Mouse (Mus musculus) limb, embryonic 11.5 days (tissue): ENCODE measurements around the gene Gm21897. TPM values are rescaled to one million over a fixed set of nuclear protein-coding genes. Genes with fewer than 3 reads are reported as not detected.

Experiments used
- ATAC-seq: fragments of 200-750 bp; cut with Nextera tagmentation; 2 replicates; pipeline ENCODE4 v1.8.0; 2017; ENCODE audit warnings: low read depth; ENCODE audit not compliant: insufficient number of reproducible peaks, low FRiP score, low TSS enrichment
- DNase-seq: peaks from one replicate; pipeline ENCODE4 v3.0.0-alpha.2; 2015; ENCODE audit warnings: low spot score
- H3K27ac ChIP-seq: fragments of 300-500 bp; sonication (generic); replicated peaks from 2 replicates; pipeline ENCODE4 v1.5.1; 2014; ENCODE audit warnings: low read depth, mild to moderate bottlenecking, low read length
- H3K27me3 ChIP-seq: fragments of 300-500 bp; sonication (generic); 2 replicates; pipeline ENCODE4 v1.6.1; 2014; ENCODE audit warnings: mild to moderate bottlenecking, low read length, mixed read lengths; ENCODE audit not compliant: control insufficient read depth, insufficient read depth
- H3K36me3 ChIP-seq: fragments of 300-500 bp; sonication (generic); 2 replicates; pipeline ENCODE4 v1.6.1; 2014; ENCODE audit warnings: mild to moderate bottlenecking, low read length, moderate library complexity, mixed read lengths; ENCODE audit not compliant: control insufficient read depth, insufficient read depth
- H3K4me1 ChIP-seq: fragments of 300-500 bp; sonication (generic); 2 replicates; pipeline ENCODE4 v1.6.1; 2014; ENCODE audit warnings: low read length, mixed read lengths; ENCODE audit not compliant: control insufficient read depth, insufficient read depth
- H3K4me2 ChIP-seq: fragments of 300-500 bp; sonication (generic); 2 replicates; pipeline ENCODE4 v1.6.1; 2014; ENCODE audit warnings: low read depth, mild to moderate bottlenecking, moderate library complexity; ENCODE audit not compliant: severe bottlenecking
- H3K4me3 ChIP-seq: fragments of 300-500 bp; sonication (generic); 2 replicates; pipeline ENCODE4 v1.5.1; 2014; ENCODE audit warnings: low read depth, low read length
- H3K9ac ChIP-seq: fragments of 300-500 bp; sonication (generic); 2 replicates; pipeline ENCODE4 v1.6.1; 2014; ENCODE audit warnings: mild to moderate bottlenecking, low read length
- H3K9me3 ChIP-seq: fragments of 300-500 bp; sonication (generic); 2 replicates; pipeline ENCODE4 v1.6.1; 2016; ENCODE audit warnings: low read length; ENCODE audit not compliant: control insufficient read depth
- WGBS: fragments of 180-500 bp; shearing (Covaris S2); extraction: QIAGEN DNeasy Blood & Tissue Kit; methylation state at CpG from one replicate; pipeline ENCODE4 v1.1.7; 2014; 5-methylcytosine and 5-hydroxymethylcytosine counted together
- polyA plus RNA-seq: library from polyadenylated mRNA; unstranded; fragments of >200 nt; fragmentation: Nextera tagmentation; extraction: Ambion mirVana; gene quantifications from 2 replicates; pipeline ENCODE4 v1.2.1, GENCODE M21; 2014

Gene Gm21897
- polyA plus RNA-seq, 1 experiment from 2014 or later: not detected

DNA sequence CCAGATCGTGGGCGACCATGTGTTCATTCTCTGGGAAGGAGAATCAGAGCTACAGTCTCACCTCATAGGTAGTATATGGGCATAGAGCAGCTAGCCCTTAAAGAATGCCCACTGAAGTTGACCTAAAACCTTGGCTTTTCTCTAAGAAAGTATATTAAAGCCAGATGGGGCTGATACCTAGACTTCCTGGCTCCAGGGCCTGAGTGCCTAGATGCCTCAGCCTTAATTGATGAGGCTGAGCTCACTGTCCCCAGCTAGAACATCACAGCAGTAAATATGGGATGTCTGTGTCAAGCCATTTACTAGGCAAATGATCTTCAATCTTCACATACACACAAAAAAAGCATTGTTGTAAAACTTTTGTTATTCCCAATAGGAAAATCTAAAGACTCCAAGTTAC is 32.1 kb downstream of the Gm21897 start:
- ATAC-seq (no peak), DNase-seq (no peak)
- H3K27ac ChIP-seq: no peak overlapping the region
- no peaks in the 10 kb centered on the region for H3K4me1 ChIP-seq
- no peak overlapping the region for H3K4me2 ChIP-seq
- no peak overlapping the region for H3K4me3 ChIP-seq
- H3K9me3 ChIP-seq: no peaks in the 10 kb centered on the region
- H3K27me3 ChIP-seq: no peaks in the 10 kb centered on the region
- H3K9ac ChIP-seq: no peak overlapping the region
- WGBS: 64% methylated on average over 2 of the region's 2 CpGs
- no peaks in the 10 kb centered on the region for H3K36me3 ChIP-seq

GRCm38 (mm10) chr16:15351301-15351700 is 34.0 kb downstream of the Gm21897 start:
- no peak overlapping the region for H3K27ac ChIP-seq
- no peak overlapping the region for H3K4me2 ChIP-seq
- no peaks in the 10 kb centered on the region for H3K36me3 ChIP-seq
- no peak for DNase-seq
- H3K27me3 ChIP-seq: no peaks in the 10 kb centered on the region
- H3K4me1 ChIP-seq: no peaks in the 10 kb centered on the region
- no peaks in the 10 kb centered on the region for H3K9me3 ChIP-seq
- no peak overlapping the region for H3K4me3 ChIP-seq
- WGBS: 86% methylated on average over 1 of the region's 1 CpGs
- no peak overlapping the region for H3K9ac ChIP-seq
- ATAC-seq: no peak

GRCm38 (mm10) chr16:15352320-15352719 is 35.1 kb downstream of the Gm21897 start:
- 62% methylated on average over 2 of the region's 2 CpGs for WGBS
- no peak overlapping the region for H3K4me3 ChIP-seq
- no peaks in the 10 kb centered on the region for H3K9me3 ChIP-seq
- no peaks in the 10 kb centered on the region for H3K36me3 ChIP-seq
- no peak overlapping the region for H3K27ac ChIP-seq
- no peak for DNase-seq
- no peak for ATAC-seq
- H3K9ac ChIP-seq: no peak overlapping the region
- no peaks in the 10 kb centered on the region for H3K27me3 ChIP-seq
- no peak overlapping the region for H3K4me2 ChIP-seq
- H3K4me1 ChIP-seq: no peaks in the 10 kb centered on the region

DNA sequence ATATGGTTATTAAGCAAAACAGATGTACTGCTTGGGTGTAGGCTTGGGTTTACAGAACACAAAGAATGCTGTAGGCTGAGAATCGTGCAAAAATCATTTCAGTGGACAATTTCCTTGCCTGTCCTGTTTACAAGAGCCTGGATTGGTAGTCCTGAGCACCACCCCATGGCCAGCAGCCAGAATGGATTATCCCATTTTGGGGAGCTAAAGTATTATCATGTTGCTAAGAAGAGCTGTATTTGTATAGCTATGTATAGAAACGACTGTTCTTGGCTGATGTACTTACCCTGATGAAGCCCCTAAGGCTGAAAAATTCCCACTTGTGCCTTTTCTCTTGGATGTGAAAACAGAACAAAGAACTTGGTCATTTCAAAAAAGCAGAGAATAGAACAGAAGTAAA is 37.6 kb downstream of the Gm21897 start:
- Histone ChIP-seq H3K9me3 (no peaks in the 10 kb centered on the region), H3K4me2 (no peak overlapping the region), H3K27ac (no peak overlapping the region), H3K36me3 (no peaks in the 10 kb centered on the region), H3K4me1 (no peaks in the 10 kb centered on the region), H3K4me3 (no peak overlapping the region), H3K9ac (no peak overlapping the region), H3K27me3 (no peaks in the 10 kb centered on the region)
- 80% methylated on average over 2 of the region's 2 CpGs for WGBS
- DNase-seq (no peak), ATAC-seq (no peak)

GRCm38 (mm10) chr16:15355339-15355738 is 38.1 kb downstream of the Gm21897 start:
- no peaks in the 10 kb centered on the region for H3K4me1 ChIP-seq
- no peak overlapping the region for H3K9ac ChIP-seq
- DNase-seq: no peak
- no peaks in the 10 kb centered on the region for H3K36me3 ChIP-seq
- H3K4me3 ChIP-seq: no peak overlapping the region
- H3K9me3 ChIP-seq: no peaks in the 10 kb centered on the region
- no peak for ATAC-seq
- H3K27ac ChIP-seq: no peak overlapping the region
- no peaks in the 10 kb centered on the region for H3K27me3 ChIP-seq
- no peak overlapping the region for H3K4me2 ChIP-seq
- WGBS: 95% methylated on average over 1 of the region's 1 CpGs

DNA sequence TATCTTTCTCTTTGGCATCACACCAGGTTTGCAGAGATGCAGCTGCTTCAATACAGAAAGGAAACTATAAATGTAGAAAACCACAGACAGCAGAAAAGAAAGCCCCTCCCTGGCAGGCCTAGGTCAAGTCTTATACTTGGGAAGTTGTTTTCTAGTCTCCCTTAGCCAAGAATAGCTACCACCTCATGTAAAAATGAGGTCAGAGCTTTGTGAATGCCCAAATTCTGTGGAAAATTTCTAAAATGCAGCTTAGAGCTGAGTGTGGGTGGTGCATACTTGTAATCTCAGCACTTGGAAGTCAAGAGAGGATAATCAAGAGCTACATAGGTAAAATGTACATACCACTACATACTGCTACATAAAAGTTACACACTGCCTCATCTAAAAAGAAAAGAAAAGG is 40.5 kb downstream of the Gm21897 start:
- DNase-seq: no peak
- ATAC-seq: no peak
- no peak overlapping the region for H3K4me2 ChIP-seq
- H3K9me3 ChIP-seq: no peaks in the 10 kb centered on the region
- no peak overlapping the region for H3K27ac ChIP-seq
- H3K36me3 ChIP-seq: no peaks in the 10 kb centered on the region
- no peaks in the 10 kb centered on the region for H3K4me1 ChIP-seq
- no peak overlapping the region for H3K4me3 ChIP-seq
- H3K27me3 ChIP-seq: no peaks in the 10 kb centered on the region
- H3K9ac ChIP-seq: no peak overlapping the region

DNA sequence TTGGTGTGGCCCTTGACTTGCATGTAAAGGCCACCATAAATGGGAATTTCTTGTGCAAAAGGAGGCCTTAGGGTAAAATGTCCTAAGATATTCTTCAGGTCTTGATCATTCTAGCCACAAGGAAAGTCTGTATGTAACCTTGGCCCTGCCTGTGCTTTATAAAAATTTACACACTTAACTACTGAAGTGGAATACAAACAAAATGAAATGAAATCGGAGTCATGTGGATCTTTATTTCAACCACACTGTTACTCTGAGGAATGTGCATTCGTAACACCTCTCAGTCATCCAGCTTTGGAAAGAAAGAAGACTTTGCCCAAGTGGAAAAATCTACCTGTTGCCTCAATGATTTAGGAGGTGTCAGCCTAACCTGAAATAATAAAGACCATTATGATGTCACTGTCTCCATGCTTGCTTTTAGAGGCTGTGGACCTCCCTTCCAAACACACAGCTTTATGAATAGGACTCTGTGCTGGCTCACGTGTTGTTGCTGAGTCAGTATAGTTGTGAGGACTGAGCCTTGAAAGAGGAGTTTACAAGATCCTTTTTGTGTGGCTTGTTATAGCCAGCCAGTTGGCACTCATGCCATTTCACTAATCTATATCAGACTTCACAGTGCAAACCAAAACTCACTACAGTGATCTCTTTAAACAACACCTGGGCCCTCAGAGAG is 42.0 kb downstream of the Gm21897 start:
- Histone ChIP-seq H3K27ac (no peak overlapping the region), H3K27me3 (no peaks in the 10 kb centered on the region), H3K4me3 (no peak overlapping the region), H3K4me2 (no peak overlapping the region), H3K9ac (no peak overlapping the region), H3K9me3 (no peaks in the 10 kb centered on the region), H3K4me1 (no peaks in the 10 kb centered on the region), H3K36me3 (no peaks in the 10 kb centered on the region)
- 76% methylated on average over 3 of the region's 3 CpGs for WGBS
- no peak for ATAC-seq
- DNase-seq: no peak

- H3K36me3 ChIP-seq: no peaks in the 10 kb centered on the region
- no peak overlapping the region for H3K27ac ChIP-seq
- no peak overlapping the region for H3K9ac ChIP-seq
- H3K4me3 ChIP-seq: no peak overlapping the region
- ATAC-seq: no peak
- no peak overlapping the region for H3K4me2 ChIP-seq
- no peak for DNase-seq
- H3K27me3 ChIP-seq: no peaks in the 10 kb centered on the region
- no peaks in the 10 kb centered on the region for H3K4me1 ChIP-seq
- no peaks in the 10 kb centered on the region for H3K9me3 ChIP-seq
Measured at GRCm38 (mm10) chr16:15360825-15361224, 43.6 kb downstream of the Gm21897 start.
